Mouse (Mus musculus) embryonic facial prominence, embryonic 12.5 days (tissue): ENCODE results near the gene Aasdh. TPM values are rescaled to one million over a fixed set of nuclear protein-coding genes. Genes with fewer than 3 reads are reported as not detected.
A peak's percentile ranks its signal among the peaks of the same experiment; 100 is the strongest.

Experiments used
- ATAC-seq: fragments of 200-750 bp; cut with Nextera tagmentation; 2 replicates; pipeline ENCODE4 v1.8.0; 2017; ENCODE audit not compliant: insufficient number of reproducible peaks, insufficient read depth, low FRiP score, low TSS enrichment
- H3K27ac ChIP-seq: fragments of 300-500 bp; sonication (generic); 2 replicates; pipeline ENCODE4 v1.5.1; 2016; ENCODE audit warnings: mild to moderate bottlenecking
- H3K27me3 ChIP-seq: fragments of 300-500 bp; sonication (generic); 2 replicates; pipeline ENCODE4 v1.6.1; 2016; ENCODE audit warnings: mild to moderate bottlenecking, moderate library complexity
- H3K36me3 ChIP-seq: fragments of 300-500 bp; sonication (generic); 2 replicates; pipeline ENCODE4 v1.6.1; 2016; ENCODE audit warnings: mild to moderate bottlenecking
- H3K4me1 ChIP-seq: fragments of 300-500 bp; sonication (generic); 2 replicates; pipeline ENCODE4 v1.6.1; 2016
- H3K4me2 ChIP-seq: fragments of 300-500 bp; sonication (generic); replicated peaks from 2 replicates; pipeline ENCODE4 v1.6.1; 2016; ENCODE audit warnings: mild to moderate bottlenecking, moderate library complexity
- H3K4me3 ChIP-seq: fragments of 300-500 bp; sonication (generic); 2 replicates; pipeline ENCODE4 v1.5.1; 2016; ENCODE audit warnings: mild to moderate bottlenecking
- H3K9ac ChIP-seq: fragments of 300-500 bp; sonication (generic); 2 replicates; pipeline ENCODE4 v1.6.1; 2016; ENCODE audit warnings: mild to moderate bottlenecking, moderate library complexity
- H3K9me3 ChIP-seq: fragments of 300-500 bp; sonication (generic); 2 replicates; pipeline ENCODE4 v1.6.1; 2016; ENCODE audit warnings: mild to moderate bottlenecking, moderate library complexity
- WGBS: fragments of 180-500 bp; shearing (Covaris S2); methylation state at CpG from one replicate; pipeline ENCODE4 v1.1.7; 2016; 5-methylcytosine and 5-hydroxymethylcytosine counted together
- polyA plus RNA-seq: library from polyadenylated mRNA; unstranded; fragments of >200 nt; fragmentation: Nextera tagmentation; extraction: Ambion mirVana; gene quantifications from 2 replicates; pipeline ENCODE4 v1.2.1, GENCODE M21; 2016

Aasdh gene
- polyA plus RNA-seq, 1 experiment from 2014 or later: 21.7 TPM

GRCm38 (mm10) chr5:76837018-76837417 lies 68.3 kb downstream of the Aasdh start:
- WGBS: 51% methylated on average over 5 of the region's 5 CpGs
- Histone ChIP-seq H3K4me3 (no peak overlapping the region), H3K9ac (no peak overlapping the region), H3K36me3 (no peaks in the 10 kb centered on the region), H3K4me1 (peaks cover 6% of the 10 kb centered on the region; the same call in 1 of the 2 replicates), H3K27ac (no peak overlapping the region), H3K4me2 (no peak overlapping the region), H3K27me3 (no peaks in the 10 kb centered on the region), H3K9me3 (no peaks in the 10 kb centered on the region)
- ATAC-seq: no peak

DNA sequence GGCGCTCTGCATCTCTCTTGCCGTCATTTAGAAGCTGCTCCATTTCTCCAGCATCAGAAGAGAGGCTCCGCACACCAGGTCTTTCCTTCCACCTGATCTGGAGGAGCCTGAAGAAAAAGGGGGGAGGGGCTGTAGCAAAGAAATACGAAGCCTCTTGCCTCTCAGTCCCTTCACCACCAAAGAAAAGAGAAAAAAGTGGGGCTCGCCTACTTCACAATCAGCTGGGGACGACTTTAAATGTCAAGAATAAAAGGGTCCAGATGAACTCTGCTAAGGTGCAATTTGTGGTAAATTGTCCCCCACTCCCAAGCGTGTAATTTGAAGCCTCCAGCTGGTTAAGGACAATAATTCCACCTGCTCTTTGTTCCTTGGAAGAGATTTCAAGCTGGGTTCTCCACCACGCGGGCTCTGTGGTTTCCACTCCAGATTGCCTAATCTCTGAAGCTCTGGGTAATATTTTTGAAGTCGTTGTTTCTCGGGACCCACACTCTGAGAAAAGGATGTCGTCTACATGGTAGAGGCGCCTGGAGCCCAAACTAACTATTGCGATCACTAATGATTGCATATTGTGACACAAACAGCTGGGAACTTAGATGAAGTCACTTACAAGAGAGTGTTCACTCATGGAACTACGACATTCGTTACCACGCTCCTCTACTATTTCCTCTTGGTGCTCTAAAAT lies 72.6 kb downstream of the Aasdh start:
- Histone ChIP-seq H3K36me3 (0 out of 2 replicates have a peak, but pooled peaks cover 4% of the 10 kb centered on the region), H3K4me1 (peaks cover 6% of the 10 kb centered on the region; the same call in 1 of the 2 replicates), H3K4me2 (no peak overlapping the region), H3K9me3 (no peaks in the 10 kb centered on the region), H3K9ac (no peak overlapping the region), H3K27me3 (no peaks in the 10 kb centered on the region), H3K4me3 (no peak overlapping the region), H3K27ac (peak overlapping the region; percentile 25; the same call in 1 of the 2 replicates)
- no peak for ATAC-seq
- 71% methylated on average over 17 of the region's 17 CpGs for WGBS

DNA sequence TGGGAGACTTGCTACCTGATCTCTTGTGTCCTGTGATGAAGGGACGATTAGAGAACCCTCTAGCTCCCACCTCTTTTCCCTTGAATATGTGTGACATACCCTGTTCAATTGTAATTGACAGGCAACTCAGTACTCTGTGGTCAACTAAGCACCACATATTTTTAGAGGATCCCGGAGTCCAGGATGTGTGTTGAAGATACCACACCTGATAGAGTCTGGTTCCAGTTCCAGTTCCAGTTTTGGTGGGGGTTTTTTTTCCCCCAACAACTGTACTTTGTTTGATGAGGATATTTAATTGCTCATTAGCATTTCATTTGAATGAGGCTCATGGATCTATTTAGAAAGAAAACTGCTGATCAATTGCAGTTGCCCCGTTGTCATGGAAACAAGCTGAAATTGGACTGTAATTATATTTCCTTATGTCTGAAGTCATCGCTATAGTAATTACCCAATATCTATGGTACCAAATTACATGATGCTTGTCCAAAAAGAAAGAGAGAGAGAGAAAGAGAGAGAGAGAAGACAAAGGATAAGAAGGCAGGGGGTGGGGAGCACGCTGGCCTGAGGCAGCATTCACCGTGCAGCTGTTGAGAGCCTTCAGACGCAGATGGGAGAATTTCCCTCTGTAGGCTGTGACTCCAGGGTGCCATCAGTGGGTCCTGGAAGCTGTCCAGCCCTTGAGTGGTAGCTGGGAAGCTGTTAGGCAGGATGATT lies 76.6 kb downstream of the Aasdh start:
- no peak for ATAC-seq
- Histone ChIP-seq H3K36me3 (peaks cover 10% of the 10 kb centered on the region; the same call in 1 of the 2 replicates), H3K27ac (no peak overlapping the region)

More for the DNA sequence above, 76.6 kb downstream of the Aasdh start:
- Histone ChIP-seq H3K4me1 (peaks cover 6% of the 10 kb centered on the region; the same call in 1 of the 2 replicates), H3K27me3 (no peaks in the 10 kb centered on the region), H3K4me3 (no peak overlapping the region), H3K9ac (no peak overlapping the region), H3K4me2 (no peak overlapping the region), H3K9me3 (no peaks in the 10 kb centered on the region)
- WGBS: 68% methylated on average over 7 of the region's 7 CpGs

Other genes with a start within 250 kb of the Aasdh start
- gene C530008M17Rik, start 249.0 kb downstream of the Aasdh start, polyA plus RNA-seq: 28.0 and 32.0 TPM in 2 replicates
- gene Paics, start 45.8 kb upstream of the Aasdh start, polyA plus RNA-seq: 298 and 308 TPM in 2 replicates
- 26.9 and 29.9 TPM in 2 replicates for gene Ppat, start 46.1 kb upstream of the Aasdh start, polyA plus RNA-seq
- gene Srp72, start 69.2 kb upstream of the Aasdh start, polyA plus RNA-seq: 87.8 and 93.5 TPM in 2 replicates
- gene Arl9, start 98.5 kb upstream of the Aasdh start, polyA plus RNA-seq: not detected in 2 replicates
- gene Thegl, start 110.5 kb upstream of the Aasdh start, polyA plus RNA-seq: not detected in 2 replicates
- gene Hopx, start 209.6 kb upstream of the Aasdh start, polyA plus RNA-seq: 0.26 and 0.27 TPM in 2 replicates